Mouse (Mus musculus): ENCODE measurements at regions not wholly inside any gene's neighbourhood (a gene's known extent, or its start where the extent isn't known, plus 50 kb on each side); places are given as distances from the start of the nearest gene placed in this dataset.

GRCm38 (mm10) chr12:38928786-38929351 is 149.7 kb downstream of the Etv1 start:
- Histone ChIP-seq H3K4me1 (ENCODE audit: control insufficient read depth, insufficient read depth, low read length) (peaks cover 2% of the 10 kb centered on the region; the same call in 1 of the 2 replicates), H3K4me3 (replicated peaks; ENCODE audit: extremely low read depth, low read depth, low read length) (no peak overlapping the region)
- TF ChIP-seq CTCF (IDR thresholded peaks at IDR 0.05; ENCODE audit: insufficient read depth, low read length) (no peak), POLR2A (IDR thresholded peaks at IDR 0.05; ENCODE audit: borderline replicate concordance, extremely low read depth, low read depth, low read length) (no peak)
- WGBS, result 28% methylated on average over 11 of the region's 11 CpGs
- DNase-seq, result peak; percentile 15

- 73% methylated on average over 1 of the region's 1 CpGs for WGBS
Measured at GRCm38 (mm10) chr12:38929644-38930043, 150.5 kb downstream of the Etv1 start.

GRCm38 (mm10) chr12:38931769-38932168 is 152.6 kb downstream of the Etv1 start:
- 45% methylated on average over 2 of the region's 2 CpGs for whole genome bisulfite sequencing
- no peak for DNase-seq
- no peak for TF ChIP-seq CTCF (IDR thresholded peaks at IDR 0.05; ENCODE audit: insufficient read depth, low read length)
- no peak for TF ChIP-seq POLR2A (IDR thresholded peaks at IDR 0.05; ENCODE audit: borderline replicate concordance, extremely low read depth, low read depth, low read length)
- Histone ChIP-seq H3K4me1 (ENCODE audit: control insufficient read depth, insufficient read depth, low read length) (peaks cover 2% of the 10 kb centered on the region; the same call in 1 of the 2 replicates), H3K4me3 (replicated peaks; ENCODE audit: extremely low read depth, low read depth, low read length) (no peak overlapping the region)

More at GRCm38 (mm10) chr12:38929644-38930043, 150.5 kb downstream of the Etv1 start:
- Histone ChIP-seq H3K4me1 (ENCODE audit: control insufficient read depth, insufficient read depth, low read length) (peaks cover 2% of the 10 kb centered on the region; the same call in 1 of the 2 replicates), H3K4me3 (replicated peaks; ENCODE audit: extremely low read depth, low read depth, low read length) (no peak overlapping the region)
- TF ChIP-seq POLR2A (IDR thresholded peaks at IDR 0.05; ENCODE audit: borderline replicate concordance, extremely low read depth, low read depth, low read length) (no peak), CTCF (IDR thresholded peaks at IDR 0.05; ENCODE audit: insufficient read depth, low read length) (no peak)
- DNase-seq, result no peak

- Histone ChIP-seq H3K4me3 (replicated peaks; ENCODE audit: extremely low read depth, low read depth, low read length) (no peak overlapping the region), H3K4me1 (ENCODE audit: control insufficient read depth, insufficient read depth, low read length) (no peaks in the 10 kb centered on the region)
- TF ChIP-seq POLR2A (IDR thresholded peaks at IDR 0.05; ENCODE audit: borderline replicate concordance, extremely low read depth, low read depth, low read length), result no peak
- TF ChIP-seq CTCF (IDR thresholded peaks at IDR 0.05; ENCODE audit: insufficient read depth, low read length), result no peak
- 57% methylated on average over 1 of the region's 1 CpGs for WGBS
- no peak for DNase-seq
Measured at GRCm38 (mm10) chr12:38959605-38960004, 180.4 kb downstream of the Etv1 start.

- H3K4me3 ChIP-seq (replicated peaks; ENCODE audit: extremely low read depth, low read depth, low read length), result no peak overlapping the region
- no peaks in the 10 kb centered on the region for H3K4me1 ChIP-seq (ENCODE audit: control insufficient read depth, insufficient read depth, low read length)
- DNase-seq, result no peak
- TF ChIP-seq CTCF (IDR thresholded peaks at IDR 0.05; ENCODE audit: insufficient read depth, low read length) (no peak), POLR2A (IDR thresholded peaks at IDR 0.05; ENCODE audit: borderline replicate concordance, extremely low read depth, low read depth, low read length) (no peak)
Measured at GRCm38 (mm10) chr12:38962302-38962701, 183.1 kb downstream of the Etv1 start.

- 32% methylated on average over 2 of the region's 2 CpGs for WGBS
Measured at GRCm38 (mm10) chr12:38970347-38970746, 191.2 kb downstream of the Etv1 start.

GRCm38 (mm10) chr12:38972205-38972604 is 193.0 kb downstream of the Etv1 start:
- TF ChIP-seq POLR2A (IDR thresholded peaks at IDR 0.05; ENCODE audit: borderline replicate concordance, extremely low read depth, low read depth, low read length) (no peak), CTCF (IDR thresholded peaks at IDR 0.05; ENCODE audit: insufficient read depth, low read length) (no peak)
- 58% methylated on average over 3 of the region's 3 CpGs for WGBS

More at GRCm38 (mm10) chr12:38970347-38970746, 191.2 kb downstream of the Etv1 start:
- no peak overlapping the region for H3K4me3 ChIP-seq (replicated peaks; ENCODE audit: extremely low read depth, low read depth, low read length)
- H3K4me1 ChIP-seq (ENCODE audit: control insufficient read depth, insufficient read depth, low read length), result no peaks in the 10 kb centered on the region
- DNase-seq, result no peak
- TF ChIP-seq POLR2A (IDR thresholded peaks at IDR 0.05; ENCODE audit: borderline replicate concordance, extremely low read depth, low read depth, low read length) (no peak), CTCF (IDR thresholded peaks at IDR 0.05; ENCODE audit: insufficient read depth, low read length) (no peak)

GRCm38 (mm10) chr12:38975508-38975907 is 196.3 kb downstream of the Etv1 start:
- TF ChIP-seq POLR2A (IDR thresholded peaks at IDR 0.05; ENCODE audit: borderline replicate concordance, extremely low read depth, low read depth, low read length) (no peak), CTCF (IDR thresholded peaks at IDR 0.05; ENCODE audit: insufficient read depth, low read length) (no peak)
- 74% methylated on average over 4 of the region's 4 CpGs for WGBS
- Histone ChIP-seq H3K4me3 (replicated peaks; ENCODE audit: extremely low read depth, low read depth, low read length) (no peak overlapping the region), H3K4me1 (ENCODE audit: control insufficient read depth, insufficient read depth, low read length) (no peaks in the 10 kb centered on the region)
- DNase-seq, result no peak

More at GRCm38 (mm10) chr12:38972205-38972604, 193.0 kb downstream of the Etv1 start:
- Histone ChIP-seq H3K4me3 (replicated peaks; ENCODE audit: extremely low read depth, low read depth, low read length) (no peak overlapping the region), H3K4me1 (ENCODE audit: control insufficient read depth, insufficient read depth, low read length) (no peaks in the 10 kb centered on the region)
- DNase-seq, result no peak

- H3K4me1 ChIP-seq (ENCODE audit: control insufficient read depth, insufficient read depth, low read length), result no peaks in the 10 kb centered on the region
- no peak for DNase-seq
- TF ChIP-seq CTCF (IDR thresholded peaks at IDR 0.05; ENCODE audit: insufficient read depth, low read length), result no peak
- TF ChIP-seq POLR2A (IDR thresholded peaks at IDR 0.05; ENCODE audit: borderline replicate concordance, extremely low read depth, low read depth, low read length), result no peak
- no peak overlapping the region for H3K4me3 ChIP-seq (replicated peaks; ENCODE audit: extremely low read depth, low read depth, low read length)
Measured at GRCm38 (mm10) chr12:38982423-38982822, 203.2 kb downstream of the Etv1 start.

GRCm38 (mm10) chr12:38985909-38986308 is 206.7 kb downstream of the Etv1 start:
- WGBS, result 78% methylated on average over 2 of the region's 2 CpGs
- Histone ChIP-seq H3K4me1 (ENCODE audit: control insufficient read depth, insufficient read depth, low read length) (no peaks in the 10 kb centered on the region), H3K4me3 (replicated peaks; ENCODE audit: extremely low read depth, low read depth, low read length) (no peak overlapping the region)
- DNase-seq, result no peak
- no peak for TF ChIP-seq POLR2A (IDR thresholded peaks at IDR 0.05; ENCODE audit: borderline replicate concordance, extremely low read depth, low read depth, low read length)
- TF ChIP-seq CTCF (IDR thresholded peaks at IDR 0.05; ENCODE audit: insufficient read depth, low read length), result no peak
